Mouse (Mus musculus): ENCODE measurements at regions not wholly inside any gene's neighbourhood (a gene's known extent, or its start where the extent isn't known, plus 50 kb on each side); places are given as distances from the start of the nearest gene placed in this dataset.

DNA sequence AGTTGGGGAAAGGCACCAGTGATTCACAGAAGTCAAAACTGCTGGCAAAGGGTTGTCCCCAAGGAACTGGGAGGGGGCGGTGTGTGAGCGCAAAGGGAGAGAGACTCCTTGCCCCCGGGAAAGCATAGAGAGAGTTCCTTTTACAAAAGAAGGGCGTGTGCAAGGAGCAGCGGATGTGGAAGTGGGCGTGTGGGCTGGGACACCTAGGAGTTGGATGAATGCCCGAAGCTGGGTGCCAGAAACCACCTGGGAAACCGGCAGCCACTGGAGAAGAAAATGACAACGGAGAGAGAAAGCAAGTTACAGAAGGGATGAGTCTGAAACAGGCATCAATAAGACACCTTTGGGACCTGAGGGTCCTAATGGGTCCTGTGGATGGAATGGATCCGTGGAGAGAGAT lies 133.8 kb upstream of the Hmga2 start:
- H3K9ac ChIP-seq (ENCODE audit: low read depth, low read length): no peak overlapping the region
- DNase-seq (ENCODE audit: low spot score): no peak
- H3K27me3 ChIP-seq (ENCODE audit: insufficient read depth, low read length): no peaks in the 10 kb centered on the region
- no peak overlapping the region for H3K4me3 ChIP-seq (replicated peaks; ENCODE audit: low read depth, low read length)
- H3K4me2 ChIP-seq (ENCODE audit: low read length): no peak overlapping the region
- TF ChIP-seq CTCF (IDR thresholded peaks at IDR 0.05; ENCODE audit: low read depth): no peak
- H3K9me3 ChIP-seq (replicated peaks; ENCODE audit: low read length): no peaks in the 10 kb centered on the region
- no peak overlapping the region for H3K27ac ChIP-seq
- no peaks in the 10 kb centered on the region for H3K36me3 ChIP-seq (ENCODE audit: insufficient read depth, low read length)
- 61% methylated on average over 10 of the region's 10 CpGs for WGBS
- ATAC-seq (replicated peaks; ENCODE audit: low FRiP score, low read depth): no peak
- no peaks in the 10 kb centered on the region for H3K4me1 ChIP-seq (replicated peaks; ENCODE audit: insufficient read depth, low read length)

DNA sequence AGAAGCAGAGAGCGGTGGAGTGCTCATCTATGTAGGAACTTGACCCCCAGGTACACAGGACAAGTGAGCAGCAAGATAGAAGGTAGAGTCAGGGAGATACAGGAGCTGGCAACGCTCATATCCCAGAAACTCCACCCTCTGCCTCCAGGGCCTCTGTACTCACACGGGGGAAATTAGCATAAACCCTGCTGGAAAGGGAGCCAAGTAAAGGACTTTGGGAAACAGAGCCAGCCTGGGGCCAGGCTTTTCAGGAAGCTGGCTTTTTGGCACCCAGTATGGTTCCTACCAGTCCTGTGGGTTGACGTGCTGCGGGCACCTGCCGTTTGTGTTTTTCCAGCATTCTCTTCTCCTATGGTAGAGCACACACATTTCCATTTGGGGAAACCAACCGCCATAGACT lies 128.2 kb upstream of the Hmga2 start:
- no peaks in the 10 kb centered on the region for H3K36me3 ChIP-seq (ENCODE audit: insufficient read depth, low read length)
- TF ChIP-seq CTCF (IDR thresholded peaks at IDR 0.05; ENCODE audit: low read depth): no peak
- no peak overlapping the region for H3K4me2 ChIP-seq (ENCODE audit: low read length)
- no peak for ATAC-seq (replicated peaks; ENCODE audit: low FRiP score, low read depth)
- H3K9ac ChIP-seq (ENCODE audit: low read depth, low read length): no peak overlapping the region
- H3K27me3 ChIP-seq (ENCODE audit: insufficient read depth, low read length): no peaks in the 10 kb centered on the region
- no peak overlapping the region for H3K27ac ChIP-seq
- 65% methylated on average over 7 of the region's 7 CpGs for WGBS
- H3K4me3 ChIP-seq (replicated peaks; ENCODE audit: low read depth, low read length): no peak overlapping the region
- no peaks in the 10 kb centered on the region for H3K4me1 ChIP-seq (replicated peaks; ENCODE audit: insufficient read depth, low read length)
- H3K9me3 ChIP-seq (replicated peaks; ENCODE audit: low read length): no peaks in the 10 kb centered on the region
- no peak for DNase-seq (ENCODE audit: low spot score)

DNA sequence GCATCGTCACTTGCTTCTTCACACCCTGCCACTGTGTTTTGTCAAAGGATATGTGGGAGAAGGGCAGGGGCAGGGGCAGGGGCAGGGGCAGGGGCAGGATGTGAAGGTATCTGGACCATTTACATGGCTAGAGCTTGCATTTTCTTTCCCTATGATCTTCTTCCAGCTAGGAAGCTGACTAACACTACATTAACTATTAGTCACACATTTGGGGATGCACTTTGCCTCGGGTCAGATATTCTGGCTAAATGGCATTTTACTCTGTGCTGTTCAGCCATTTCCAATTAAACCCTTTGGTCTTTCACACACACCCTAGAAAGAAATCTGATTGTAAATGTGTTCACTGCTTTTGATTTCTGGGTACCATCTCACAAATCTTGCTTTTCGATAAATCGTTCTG lies 126.9 kb upstream of the Hmga2 start:
- Histone ChIP-seq H3K27ac (no peak overlapping the region), H3K36me3 (ENCODE audit: insufficient read depth, low read length) (no peaks in the 10 kb centered on the region), H3K27me3 (ENCODE audit: insufficient read depth, low read length) (no peaks in the 10 kb centered on the region), H3K4me2 (ENCODE audit: low read length) (no peak overlapping the region), H3K9ac (ENCODE audit: low read depth, low read length) (no peak overlapping the region), H3K9me3 (replicated peaks; ENCODE audit: low read length) (no peaks in the 10 kb centered on the region), H3K4me3 (replicated peaks; ENCODE audit: low read depth, low read length) (no peak overlapping the region), H3K4me1 (replicated peaks; ENCODE audit: insufficient read depth, low read length) (no peaks in the 10 kb centered on the region)
- DNase-seq (ENCODE audit: low spot score): no peak
- WGBS: 78% methylated on average over 4 of the region's 4 CpGs
- ATAC-seq (replicated peaks; ENCODE audit: low FRiP score, low read depth): no peak
- TF ChIP-seq CTCF (IDR thresholded peaks at IDR 0.05; ENCODE audit: low read depth): no peak

DNA sequence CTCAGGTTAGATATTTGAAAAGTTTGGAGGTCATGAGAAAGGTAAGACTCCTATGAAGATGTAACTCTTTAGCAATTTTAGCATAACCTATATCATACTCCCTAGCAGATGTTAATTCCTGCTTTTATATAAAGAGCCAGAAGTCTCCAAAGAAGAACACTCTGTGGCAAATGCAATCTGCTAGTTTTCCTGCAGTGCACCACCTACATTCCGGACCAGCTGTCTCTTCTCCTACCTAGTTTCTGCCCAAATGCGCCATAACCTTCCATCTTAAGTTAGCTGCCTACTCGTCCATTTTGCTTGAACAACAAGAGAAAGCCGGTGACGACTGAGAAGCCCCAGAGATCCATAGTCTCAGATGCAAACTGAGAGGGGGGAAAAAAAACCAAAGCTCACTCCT lies 124.5 kb upstream of the Hmga2 start:
- DNase-seq (ENCODE audit: low spot score): no peak
- Histone ChIP-seq H3K4me1 (replicated peaks; ENCODE audit: insufficient read depth, low read length) (no peaks in the 10 kb centered on the region), H3K4me2 (ENCODE audit: low read length) (no peak overlapping the region), H3K27ac (no peak overlapping the region), H3K4me3 (replicated peaks; ENCODE audit: low read depth, low read length) (no peak overlapping the region), H3K36me3 (ENCODE audit: insufficient read depth, low read length) (no peaks in the 10 kb centered on the region), H3K27me3 (ENCODE audit: insufficient read depth, low read length) (no peaks in the 10 kb centered on the region), H3K9me3 (replicated peaks; ENCODE audit: low read length) (no peaks in the 10 kb centered on the region), H3K9ac (ENCODE audit: low read depth, low read length) (no peak overlapping the region)
- WGBS: 86% methylated on average over 5 of the region's 5 CpGs
- no peak for ATAC-seq (replicated peaks; ENCODE audit: low FRiP score, low read depth)
- no peak for TF ChIP-seq CTCF (IDR thresholded peaks at IDR 0.05; ENCODE audit: low read depth)

DNA sequence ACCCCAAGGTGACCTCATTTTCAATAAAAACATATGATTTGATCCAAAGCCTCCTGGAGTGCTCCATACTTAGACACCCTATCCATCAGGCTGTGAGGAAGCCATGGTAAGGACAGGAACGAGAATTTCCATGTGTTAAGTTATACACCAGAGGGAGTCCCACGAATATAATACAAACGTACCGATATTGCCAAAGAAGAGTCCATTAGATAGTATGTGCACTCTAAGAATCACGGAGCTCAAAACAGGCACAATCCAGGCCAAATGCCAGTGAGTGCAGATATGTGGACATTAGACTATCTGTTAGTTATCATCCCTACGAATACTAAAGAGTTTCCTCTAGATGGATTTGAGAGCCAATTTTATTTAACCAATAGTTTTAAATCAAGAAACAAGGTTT lies 123.3 kb upstream of the Hmga2 start:
- Histone ChIP-seq H3K9me3 (replicated peaks; ENCODE audit: low read length) (no peaks in the 10 kb centered on the region), H3K27ac (no peak overlapping the region), H3K36me3 (ENCODE audit: insufficient read depth, low read length) (no peaks in the 10 kb centered on the region), H3K9ac (ENCODE audit: low read depth, low read length) (no peak overlapping the region), H3K4me2 (ENCODE audit: low read length) (no peak overlapping the region), H3K4me3 (replicated peaks; ENCODE audit: low read depth, low read length) (no peak overlapping the region), H3K4me1 (replicated peaks; ENCODE audit: insufficient read depth, low read length) (no peaks in the 10 kb centered on the region), H3K27me3 (ENCODE audit: insufficient read depth, low read length) (no peaks in the 10 kb centered on the region)
- WGBS: 80% methylated on average over 6 of the region's 6 CpGs
- ATAC-seq (replicated peaks; ENCODE audit: low FRiP score, low read depth) (no peak), DNase-seq (ENCODE audit: low spot score) (no peak)
- no peak for TF ChIP-seq CTCF (IDR thresholded peaks at IDR 0.05; ENCODE audit: low read depth)

DNA sequence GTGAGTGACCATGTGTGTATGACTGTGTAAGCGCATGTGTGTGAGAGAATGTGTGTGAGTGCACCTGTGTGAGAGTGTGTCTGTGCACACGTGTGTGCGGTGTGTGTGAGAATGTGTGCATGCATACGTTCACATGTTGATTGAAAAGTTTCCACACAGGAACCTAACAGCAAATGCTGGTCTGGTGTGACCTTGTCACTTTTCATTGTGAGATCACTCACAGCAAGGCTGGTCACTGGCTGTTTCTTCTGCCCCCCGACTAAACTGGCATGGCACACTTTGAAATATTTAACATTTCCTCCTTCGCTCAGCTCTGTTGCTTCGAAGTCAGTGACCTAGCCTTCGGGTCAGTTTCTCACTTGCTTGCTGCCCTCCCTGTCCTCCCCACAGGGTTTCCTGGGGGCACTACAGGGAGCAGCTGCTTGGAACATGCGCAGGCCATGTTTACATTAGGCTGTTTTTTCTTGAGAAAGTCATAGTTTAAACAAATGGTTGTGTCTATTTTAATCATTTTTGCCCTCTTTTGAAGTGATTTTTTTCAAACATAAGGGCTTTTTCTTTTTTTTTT lies 121.1 kb upstream of the Hmga2 start:
- no peak; the same call in 1 of the 2 replicates for ATAC-seq (replicated peaks; ENCODE audit: low FRiP score, low read depth)
- Histone ChIP-seq H3K9me3 (replicated peaks; ENCODE audit: low read length) (no peaks in the 10 kb centered on the region), H3K36me3 (ENCODE audit: insufficient read depth, low read length) (no peaks in the 10 kb centered on the region), H3K4me3 (replicated peaks; ENCODE audit: low read depth, low read length) (no peak overlapping the region), H3K27me3 (ENCODE audit: insufficient read depth, low read length) (no peaks in the 10 kb centered on the region), H3K4me2 (ENCODE audit: low read length) (no peak overlapping the region), H3K4me1 (replicated peaks; ENCODE audit: insufficient read depth, low read length) (no peaks in the 10 kb centered on the region), H3K9ac (ENCODE audit: low read depth, low read length) (no peak overlapping the region), H3K27ac (no peak overlapping the region)
- 38% methylated on average over 9 of the region's 9 CpGs for WGBS
- no peak for TF ChIP-seq CTCF (IDR thresholded peaks at IDR 0.05; ENCODE audit: low read depth)
- DNase-seq (ENCODE audit: low spot score): peak; percentile 55

DNA sequence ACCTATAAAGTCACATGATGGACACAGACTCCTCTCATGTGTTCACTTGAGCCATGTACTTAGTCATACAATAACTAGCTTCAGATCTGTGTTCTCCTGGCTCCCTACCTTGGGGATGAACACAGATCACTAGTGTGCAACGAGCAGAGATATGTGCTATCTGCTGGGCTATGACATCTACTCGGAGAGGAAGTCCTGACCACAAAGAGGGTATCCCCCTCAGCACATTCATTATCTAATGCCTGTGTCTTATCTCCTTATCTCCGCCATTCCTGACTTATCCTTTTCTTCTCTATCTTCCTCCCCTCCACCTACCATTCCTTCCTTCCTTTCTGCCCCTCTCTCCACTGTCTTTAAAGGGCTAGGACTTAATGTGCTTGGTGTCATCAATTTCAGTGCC lies 118.9 kb upstream of the Hmga2 start:
- H3K4me3 ChIP-seq (replicated peaks; ENCODE audit: low read depth, low read length): no peak overlapping the region
- H3K27ac ChIP-seq: no peak overlapping the region
- H3K27me3 ChIP-seq (ENCODE audit: insufficient read depth, low read length): no peaks in the 10 kb centered on the region
- no peak overlapping the region for H3K4me2 ChIP-seq (ENCODE audit: low read length)
- DNase-seq (ENCODE audit: low spot score) (no peak), ATAC-seq (replicated peaks; ENCODE audit: low FRiP score, low read depth) (no peak)
- WGBS: 92% methylated on average over 3 of the region's 3 CpGs
- H3K36me3 ChIP-seq (ENCODE audit: insufficient read depth, low read length): no peaks in the 10 kb centered on the region
- H3K9ac ChIP-seq (ENCODE audit: low read depth, low read length): no peak overlapping the region
- no peaks in the 10 kb centered on the region for H3K4me1 ChIP-seq (replicated peaks; ENCODE audit: insufficient read depth, low read length)
- no peaks in the 10 kb centered on the region for H3K9me3 ChIP-seq (replicated peaks; ENCODE audit: low read length)
- TF ChIP-seq CTCF (IDR thresholded peaks at IDR 0.05; ENCODE audit: low read depth): no peak
